Mouse (Mus musculus): ENCODE results near the gene Hyal5.

Hyal5 gene

GRCm38 (mm10) chr6:24857697-24858096, at the start of gene Hyal5:
TSS of gene Hyal5 (plus strand) at chr6:24857997.
- TF ChIP-seq GATA4 (IDR thresholded peaks at IDR 0.05; ENCODE audit: insufficient replicate concordance, low read length), result no peak

- TF ChIP-seq GATA4 (IDR thresholded peaks at IDR 0.05; ENCODE audit: insufficient replicate concordance, low read length), result no peak
These were observed 35.7 kb upstream of the Hyal5 start for GRCm38 (mm10) chr6:24822070-24822469.

GRCm38 (mm10) chr6:24860320-24860719, 2.5 kb downstream of the Hyal5 start:
- TF ChIP-seq GATA4 (IDR thresholded peaks at IDR 0.05; ENCODE audit: insufficient replicate concordance, low read length), result no peak

GRCm38 (mm10) chr6:24863649-24864048, 5.9 kb downstream of the Hyal5 start:
- no peak for TF ChIP-seq GATA4 (IDR thresholded peaks at IDR 0.05; ENCODE audit: insufficient replicate concordance, low read length)

- no peak for TF ChIP-seq GATA4 (IDR thresholded peaks at IDR 0.05; ENCODE audit: insufficient replicate concordance, low read length)
These were observed 36.5 kb downstream of the Hyal5 start for GRCm38 (mm10) chr6:24894146-24894873.

GRCm38 (mm10) chr6:24894874-24895183, 37.0 kb downstream of the Hyal5 start:
- no peak for TF ChIP-seq GATA4 (IDR thresholded peaks at IDR 0.05; ENCODE audit: insufficient replicate concordance, low read length)

- no peak for TF ChIP-seq GATA4 (IDR thresholded peaks at IDR 0.05; ENCODE audit: insufficient replicate concordance, low read length)
These were observed 47.3 kb downstream of the Hyal5 start for GRCm38 (mm10) chr6:24905101-24905500.

- no peak for TF ChIP-seq GATA4 (IDR thresholded peaks at IDR 0.05; ENCODE audit: insufficient replicate concordance, low read length)
These were observed 50.0 kb downstream of the Hyal5 start for GRCm38 (mm10) chr6:24907824-24908223.

GRCm38 (mm10) chr6:24910016-24910727, 52.4 kb downstream of the Hyal5 start:
- no peak for TF ChIP-seq GATA4 (IDR thresholded peaks at IDR 0.05; ENCODE audit: insufficient replicate concordance, low read length)

- TF ChIP-seq GATA4 (IDR thresholded peaks at IDR 0.05; ENCODE audit: insufficient replicate concordance, low read length), result no peak
These were observed 52.9 kb downstream of the Hyal5 start for GRCm38 (mm10) chr6:24910728-24911105.

- TF ChIP-seq GATA4 (IDR thresholded peaks at IDR 0.05; ENCODE audit: insufficient replicate concordance, low read length), result no peak
These were observed 55.8 kb downstream of the Hyal5 start for GRCm38 (mm10) chr6:24913591-24913990.

- no peak for TF ChIP-seq GATA4 (IDR thresholded peaks at IDR 0.05; ENCODE audit: insufficient replicate concordance, low read length)
These were observed 67.4 kb downstream of the Hyal5 start for GRCm38 (mm10) chr6:24925076-24925785.

Measured in liver, adult (tissue).